Mouse (Mus musculus): ENCODE measurements around the gene Grip2. TPM values are rescaled to one million over a fixed set of nuclear protein-coding genes. Genes with fewer than 3 reads are reported as not detected.

Gene Grip2
- total RNA-seq (2021) (1 to 10 TPM; 1.3 to 3.5 TPM), polyA plus RNA-seq (2012; rRNA removed) (3.3 TPM in 2 replicates)
- long read RNA-seq, partial matches to known transcripts = 3 of 3 reads
- long read RNA-seq, other reads (novel, unspliced or antisense) = 0 of 3 reads

GRCm38 (mm10) chr6:91827016-91827570 is at the start of gene Grip2:
Gene Grip2 (minus strand): TSS chr6:91827250.
- no peak for DNase-seq

GRCm38 (mm10) chr6:91872781-91873180 is 45.7 kb upstream of the Grip2 start:
- peak; percentile 76 for DNase-seq

- DNase-seq = peak; percentile 83
These were observed 41.0 kb upstream of the Grip2 start for GRCm38 (mm10) chr6:91868091-91868490.

GRCm38 (mm10) chr6:91865601-91866000 is 38.6 kb upstream of the Grip2 start:
- DNase-seq = peak; percentile 38

GRCm38 (mm10) chr6:91864595-91864994 is 37.5 kb upstream of the Grip2 start:
- DNase-seq = no peak

- DNase-seq = no peak
These were observed 35.8 kb upstream of the Grip2 start for GRCm38 (mm10) chr6:91862848-91863247.

GRCm38 (mm10) chr6:91858339-91858738 is 31.3 kb upstream of the Grip2 start:
- no peak for DNase-seq

- DNase-seq = peak; percentile 42
These were observed 25.5 kb upstream of the Grip2 start for GRCm38 (mm10) chr6:91852550-91852949.

GRCm38 (mm10) chr6:91843628-91844153 is 16.6 kb upstream of the Grip2 start:
- no peak for DNase-seq

- no peak for DNase-seq
These were observed 16.0 kb upstream of the Grip2 start for GRCm38 (mm10) chr6:91842897-91843627.

GRCm38 (mm10) chr6:91839010-91839871 is 12.2 kb upstream of the Grip2 start:
- peak; percentile 75 for DNase-seq

GRCm38 (mm10) chr6:91832863-91833440 is 5.9 kb upstream of the Grip2 start:
- no peak for DNase-seq

GRCm38 (mm10) chr6:91827926-91828325 is 876 bp upstream of the Grip2 start:
- DNase-seq = no peak

GRCm38 (mm10) chr6:91818271-91818670 is 8.8 kb downstream of the Grip2 start:
- peak; percentile 57 for DNase-seq

GRCm38 (mm10) chr6:91815976-91816375 is 11.1 kb downstream of the Grip2 start:
- no peak for DNase-seq

GRCm38 (mm10) chr6:91813611-91814010 is 13.4 kb downstream of the Grip2 start:
- no peak for DNase-seq

- no peak for DNase-seq
These were observed 17.0 kb downstream of the Grip2 start for GRCm38 (mm10) chr6:91810007-91810406.

GRCm38 (mm10) chr6:91808022-91808421 is 19.0 kb downstream of the Grip2 start:
- peak; percentile 30 for DNase-seq

GRCm38 (mm10) chr6:91807169-91807568 is 19.9 kb downstream of the Grip2 start:
- DNase-seq = no peak

- no peak for DNase-seq
These were observed 22.9 kb downstream of the Grip2 start for GRCm38 (mm10) chr6:91804177-91804576.

- no peak for DNase-seq
These were observed 28.6 kb downstream of the Grip2 start for GRCm38 (mm10) chr6:91798496-91798895.

- DNase-seq = no peak
These were observed 30.3 kb downstream of the Grip2 start for GRCm38 (mm10) chr6:91796736-91797135.

Data from adrenal gland, adult 2 months (tissue).